Mouse (Mus musculus): ENCODE measurements around the gene Alox12.

DNA sequence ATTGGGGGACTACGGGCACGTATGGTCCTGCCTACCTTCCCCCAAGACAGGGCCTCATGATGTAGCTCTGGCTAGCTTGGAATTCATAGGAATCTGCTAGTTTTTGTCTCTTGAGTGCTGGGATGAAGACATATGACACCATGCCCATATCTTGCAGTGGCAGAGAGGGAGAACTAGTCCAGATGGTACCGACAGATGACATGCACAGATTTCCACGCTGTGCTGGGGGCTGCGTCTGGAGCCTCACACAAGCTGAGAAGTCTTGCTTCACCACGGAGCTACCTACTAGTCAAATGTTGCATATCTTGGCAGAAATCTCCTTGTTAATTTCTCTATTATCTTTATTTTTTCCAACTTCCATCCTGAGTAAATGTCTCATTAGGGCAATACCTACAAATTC is 38.7 kb upstream of the Alox12 start:
- TF ChIP-seq EP300 (IDR thresholded peaks at IDR 0.05; ENCODE audit: insufficient read depth, low read depth, low read length) (no peak), CTCF (IDR thresholded peaks at IDR 0.05; ENCODE audit: low read depth, low read length) (no peak), POLR2A (IDR thresholded peaks at IDR 0.05; ENCODE audit: insufficient read depth, low read length) (no peak)

Data from ES-Bruce4 (cell line).